Mouse (Mus musculus): ENCODE measurements around the gene Pacrg. TPM values are rescaled to one million over a fixed set of nuclear protein-coding genes. Genes with fewer than 3 reads are reported as not detected.

The Pacrg gene
- polyA plus RNA-seq, 1 experiment from 2014 or later: 10.7 TPM

DNA sequence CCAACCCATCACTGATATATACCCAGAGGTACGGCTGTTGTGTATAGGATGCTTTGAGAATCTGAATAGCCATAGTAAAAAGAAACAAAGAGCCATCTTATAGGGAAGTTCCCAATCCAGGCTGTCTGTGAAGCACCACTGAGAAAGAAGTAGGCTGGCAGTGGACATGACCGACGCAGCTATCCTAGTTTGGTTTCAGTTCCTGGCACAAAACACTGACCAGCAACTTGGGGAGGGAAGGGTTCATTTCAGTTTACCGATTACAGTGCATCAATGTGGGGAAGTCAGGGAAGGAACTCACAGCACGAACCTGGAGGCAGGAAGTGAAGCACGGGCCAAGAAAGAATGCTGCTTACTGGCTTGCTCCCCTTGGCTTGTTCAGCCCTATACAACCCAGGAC is 456.7 kb downstream of the Pacrg start:
- Histone ChIP-seq H3K4me1 (no peaks in the 10 kb centered on the region), H3K4me3 (no peak overlapping the region), H3K9me3 (no peaks in the 10 kb centered on the region), H3K36me3 (replicated peaks) (no peaks in the 10 kb centered on the region), H3K4me2 (no peak overlapping the region), H3K9ac (no peak overlapping the region), H3K27ac (no peak overlapping the region), H3K27me3 (replicated peaks) (no peaks in the 10 kb centered on the region)
- WGBS: 91% methylated on average over 6 of the region's 6 CpGs
- ATAC-seq (replicated peaks): no peak

DNA sequence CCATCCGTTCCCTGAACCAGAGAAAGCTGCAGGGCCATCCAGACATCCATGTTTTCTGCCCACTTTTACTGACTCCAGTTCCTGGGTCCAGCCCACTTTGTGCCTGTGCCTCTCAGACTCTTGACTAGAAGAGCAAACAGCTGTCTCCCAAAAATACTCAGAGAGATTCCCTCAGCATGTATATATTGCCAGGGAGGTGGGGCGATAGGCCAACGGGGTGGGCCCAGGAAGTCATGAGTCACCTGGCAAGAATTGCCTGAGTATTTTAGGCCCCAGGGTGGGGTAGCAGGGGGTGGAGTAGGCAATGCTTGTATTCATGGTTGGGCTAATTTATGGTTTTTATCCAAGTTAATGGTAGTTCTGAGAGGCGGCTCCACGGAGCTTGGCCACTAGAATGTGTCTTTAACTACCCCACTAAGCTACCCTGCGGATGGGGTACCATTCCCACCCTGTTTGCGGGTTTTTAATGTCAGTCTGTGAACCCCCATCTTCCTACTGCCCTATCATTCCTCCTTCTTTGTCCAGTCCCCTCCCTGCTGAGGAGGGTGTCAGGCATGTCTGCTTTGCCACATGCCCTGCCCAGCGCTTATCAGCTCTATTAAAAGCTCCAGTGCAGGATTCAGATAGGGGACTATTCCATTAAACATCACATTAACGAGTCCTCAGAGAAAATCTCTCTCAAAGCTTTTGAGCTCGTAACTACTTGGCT is 461.5 kb downstream of the Pacrg start:
- Histone ChIP-seq H3K9ac (no peak overlapping the region), H3K4me2 (no peak overlapping the region), H3K4me1 (no peaks in the 10 kb centered on the region), H3K9me3 (no peaks in the 10 kb centered on the region), H3K36me3 (replicated peaks) (no peaks in the 10 kb centered on the region), H3K27me3 (replicated peaks) (no peaks in the 10 kb centered on the region), H3K4me3 (no peak overlapping the region), H3K27ac (no peak overlapping the region)
- 78% methylated on average over 10 of the region's 10 CpGs for WGBS
- no peak for ATAC-seq (replicated peaks)

DNA sequence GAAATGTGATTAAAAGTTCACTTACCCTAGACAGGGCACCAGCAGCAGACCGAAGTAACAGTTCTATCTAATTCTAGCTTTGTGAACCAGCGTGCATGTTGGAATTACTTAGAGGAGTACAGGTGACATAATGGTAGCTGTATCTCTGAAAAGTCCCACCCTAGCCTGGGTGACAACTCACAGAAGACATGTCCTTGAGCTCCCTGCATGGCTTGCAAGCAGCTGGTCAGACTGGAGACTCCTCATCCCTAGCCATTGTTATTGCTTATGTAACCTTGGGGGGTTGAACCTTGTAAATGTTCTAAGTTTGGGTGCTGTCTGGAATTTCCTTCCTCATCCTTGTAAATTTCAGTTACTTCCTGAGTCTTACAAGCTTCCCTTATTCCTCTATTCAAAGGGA is 462.5 kb downstream of the Pacrg start:
- Histone ChIP-seq H3K4me3 (no peak overlapping the region), H3K9me3 (no peaks in the 10 kb centered on the region), H3K27me3 (replicated peaks) (no peaks in the 10 kb centered on the region), H3K36me3 (replicated peaks) (no peaks in the 10 kb centered on the region), H3K4me2 (no peak overlapping the region), H3K9ac (no peak overlapping the region), H3K27ac (no peak overlapping the region), H3K4me1 (no peaks in the 10 kb centered on the region)
- WGBS: 87% methylated on average over 2 of the region's 2 CpGs
- no peak for ATAC-seq (replicated peaks)

DNA sequence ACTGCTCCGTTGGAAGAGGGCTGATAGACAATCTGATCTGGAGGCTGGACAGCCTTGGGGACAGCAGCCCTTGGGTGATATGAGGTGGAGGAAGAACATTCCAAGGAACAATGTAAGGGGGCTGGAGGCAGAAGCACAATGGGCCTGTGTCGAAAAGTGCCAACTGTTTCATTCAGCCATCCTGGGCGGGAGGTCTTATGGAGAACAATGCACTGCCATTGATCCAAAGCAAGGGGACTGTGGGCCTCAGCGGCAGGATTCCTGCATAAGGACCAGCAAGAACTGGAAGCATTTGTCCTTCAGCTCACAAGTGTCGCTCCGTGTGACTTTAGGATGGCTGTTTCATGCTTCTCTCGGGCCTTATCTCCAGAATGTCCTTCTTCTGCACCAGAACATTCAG is 465.8 kb downstream of the Pacrg start:
- Histone ChIP-seq H3K9me3 (no peaks in the 10 kb centered on the region), H3K4me1 (0 out of 2 replicates have a peak, but pooled peaks cover 5% of the 10 kb centered on the region), H3K4me3 (no peak overlapping the region), H3K27ac (no peak overlapping the region), H3K36me3 (replicated peaks) (no peaks in the 10 kb centered on the region), H3K27me3 (replicated peaks) (no peaks in the 10 kb centered on the region), H3K4me2 (no peak overlapping the region), H3K9ac (no peak overlapping the region)
- 20% methylated on average over 7 of the region's 7 CpGs for WGBS
- no peak for ATAC-seq (replicated peaks)

DNA sequence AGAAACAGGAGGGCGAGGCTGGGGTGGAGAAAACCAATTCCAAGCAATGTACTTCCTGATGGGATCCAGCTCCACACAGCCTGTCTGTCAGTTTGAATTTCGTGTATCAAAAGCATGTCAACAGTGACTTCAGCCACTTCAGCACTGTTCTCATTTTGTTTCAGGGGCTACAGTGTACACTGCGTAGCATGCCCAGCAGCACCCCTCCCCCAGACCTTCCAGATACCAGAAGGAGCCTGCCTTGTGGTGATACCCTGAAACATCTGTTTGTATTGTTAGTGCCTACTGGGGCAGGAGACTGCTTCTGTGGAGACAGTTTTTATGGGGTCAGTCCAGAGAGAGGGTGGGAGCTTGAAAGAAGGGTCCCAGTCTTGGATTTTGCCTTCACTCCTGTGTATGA is 466.4 kb downstream of the Pacrg start:
- 59% methylated on average over 3 of the region's 3 CpGs for WGBS

DNA sequence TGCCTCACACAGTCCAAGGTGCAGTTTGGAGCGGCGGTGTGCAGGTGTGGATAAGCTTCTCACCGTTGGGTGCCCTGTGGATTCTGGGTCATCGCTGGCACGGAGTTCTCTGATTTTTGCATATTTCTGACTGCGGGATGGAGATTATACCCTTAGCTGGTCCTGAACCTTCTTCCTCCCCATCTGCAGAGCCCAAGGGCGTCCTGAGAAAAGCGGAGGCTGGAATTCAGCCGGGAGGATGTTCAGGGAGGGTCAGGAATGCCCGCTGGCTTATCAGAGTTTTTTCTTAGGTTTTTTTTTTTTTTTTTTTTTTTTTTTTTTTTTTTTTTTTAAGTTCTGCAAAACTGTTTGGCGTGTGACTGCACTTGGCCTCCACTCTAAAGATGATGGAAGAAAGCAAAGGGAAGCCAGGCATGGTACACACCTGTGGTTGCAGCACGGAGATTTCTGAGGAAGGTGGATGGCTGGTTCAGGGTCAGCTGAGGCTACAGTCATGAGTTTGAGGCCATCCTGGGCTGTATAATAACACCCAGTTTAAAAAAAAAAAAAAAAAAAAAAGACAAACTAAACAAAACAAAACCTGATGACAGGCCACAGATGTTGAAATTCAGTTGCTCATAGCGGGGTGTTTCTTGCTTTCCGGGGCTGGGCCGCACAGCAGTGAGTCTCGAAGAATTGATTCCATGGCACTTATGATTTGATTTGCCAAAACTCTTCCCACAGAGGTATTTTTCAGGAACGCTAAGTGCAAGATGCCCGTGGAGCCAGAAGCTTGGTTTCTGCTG is 467.9 kb downstream of the Pacrg start:
- Histone ChIP-seq H3K4me1 (peaks cover 9% of the 10 kb centered on the region; the same call in 1 of the 2 replicates), H3K27me3 (replicated peaks) (no peaks in the 10 kb centered on the region), H3K36me3 (replicated peaks) (no peaks in the 10 kb centered on the region), H3K9ac (no peak overlapping the region), H3K4me3 (no peak overlapping the region), H3K9me3 (no peaks in the 10 kb centered on the region), H3K27ac (no peak overlapping the region), H3K4me2 (no peak overlapping the region)
- no peak for ATAC-seq (replicated peaks)
- 69% methylated on average over 18 of the region's 18 CpGs for WGBS

More for the DNA sequence above, 466.4 kb downstream of the Pacrg start:
- Histone ChIP-seq H3K4me1 (0 out of 2 replicates have a peak, but pooled peaks cover 5% of the 10 kb centered on the region), H3K4me3 (no peak overlapping the region), H3K9me3 (no peaks in the 10 kb centered on the region), H3K4me2 (no peak overlapping the region), H3K36me3 (replicated peaks) (no peaks in the 10 kb centered on the region), H3K9ac (no peak overlapping the region), H3K27me3 (replicated peaks) (no peaks in the 10 kb centered on the region), H3K27ac (no peak overlapping the region)
- no peak for ATAC-seq (replicated peaks)

GRCm38 (mm10) chr17:10371472-10371871 is 468.6 kb downstream of the Pacrg start:
- peaks cover 9% of the 10 kb centered on the region; the same call in 1 of the 2 replicates for H3K4me1 ChIP-seq
- H3K9me3 ChIP-seq: no peaks in the 10 kb centered on the region
- no peak for ATAC-seq (replicated peaks)
- H3K27ac ChIP-seq: no peak overlapping the region
- no peak overlapping the region for H3K9ac ChIP-seq
- H3K27me3 ChIP-seq (replicated peaks): no peaks in the 10 kb centered on the region
- H3K4me3 ChIP-seq: no peak overlapping the region
- 73% methylated on average over 8 of the region's 8 CpGs for WGBS
- no peaks in the 10 kb centered on the region for H3K36me3 ChIP-seq (replicated peaks)
- H3K4me2 ChIP-seq: no peak overlapping the region

DNA sequence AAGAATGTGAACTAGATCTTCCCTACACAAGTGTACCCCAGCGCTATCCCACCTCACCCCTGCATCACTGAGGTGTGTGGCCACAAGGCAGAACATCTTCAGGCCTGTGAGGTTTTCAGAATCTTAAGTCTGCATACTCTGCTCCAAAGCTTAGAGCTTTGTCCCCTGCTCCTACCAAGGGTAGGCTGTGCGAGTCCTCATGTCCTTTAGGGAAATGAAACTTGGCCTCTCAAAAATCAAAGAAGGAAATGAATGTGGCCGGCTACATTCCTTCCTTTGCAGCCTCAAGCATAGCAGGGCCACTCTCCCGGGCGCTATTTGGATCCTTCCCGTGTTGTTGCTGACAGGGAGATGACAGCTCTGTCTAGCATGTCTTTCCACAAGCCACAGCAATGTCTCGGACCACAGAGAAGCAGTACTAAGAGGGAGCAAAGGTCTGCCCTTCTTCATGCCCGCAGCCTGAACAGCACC is 469.4 kb downstream of the Pacrg start:
- Histone ChIP-seq H3K36me3 (replicated peaks) (no peaks in the 10 kb centered on the region), H3K27ac (no peak overlapping the region), H3K9me3 (no peaks in the 10 kb centered on the region), H3K4me3 (no peak overlapping the region), H3K27me3 (replicated peaks) (no peaks in the 10 kb centered on the region), H3K4me1 (peaks cover 9% of the 10 kb centered on the region; the same call in 1 of the 2 replicates), H3K4me2 (no peak overlapping the region), H3K9ac (no peak overlapping the region)
- 64% methylated on average over 8 of the region's 8 CpGs for WGBS
- ATAC-seq (replicated peaks): no peak

- Histone ChIP-seq H3K27ac (no peak overlapping the region), H3K27me3 (replicated peaks) (no peaks in the 10 kb centered on the region), H3K4me2 (no peak overlapping the region), H3K4me3 (no peak overlapping the region), H3K9me3 (no peaks in the 10 kb centered on the region), H3K9ac (no peak overlapping the region), H3K4me1 (peaks cover 9% of the 10 kb centered on the region; the same call in 1 of the 2 replicates), H3K36me3 (replicated peaks) (no peaks in the 10 kb centered on the region)
- 82% methylated on average over 13 of the region's 13 CpGs for WGBS
- ATAC-seq (replicated peaks): no peak
These were observed 470.0 kb downstream of the Pacrg start for GRCm38 (mm10) chr17:10369961-10370659.

GRCm38 (mm10) chr17:10367044-10367443 is 473.1 kb downstream of the Pacrg start:
- no peak overlapping the region for H3K4me2 ChIP-seq
- ATAC-seq (replicated peaks): no peak
- H3K9me3 ChIP-seq: no peaks in the 10 kb centered on the region
- H3K36me3 ChIP-seq (replicated peaks): no peaks in the 10 kb centered on the region
- 92% methylated on average over 5 of the region's 5 CpGs for WGBS
- H3K4me3 ChIP-seq: no peak overlapping the region
- no peak overlapping the region for H3K9ac ChIP-seq
- H3K4me1 ChIP-seq: peaks cover 9% of the 10 kb centered on the region; the same call in 1 of the 2 replicates
- no peaks in the 10 kb centered on the region for H3K27me3 ChIP-seq (replicated peaks)
- H3K27ac ChIP-seq: no peak overlapping the region

GRCm38 (mm10) chr17:10366577-10366976 is 473.5 kb downstream of the Pacrg start:
- Histone ChIP-seq H3K9ac (no peak overlapping the region), H3K27me3 (replicated peaks) (no peaks in the 10 kb centered on the region), H3K4me2 (no peak overlapping the region), H3K4me1 (peaks cover 9% of the 10 kb centered on the region; the same call in 1 of the 2 replicates), H3K4me3 (no peak overlapping the region), H3K9me3 (no peaks in the 10 kb centered on the region), H3K36me3 (replicated peaks) (no peaks in the 10 kb centered on the region), H3K27ac (no peak overlapping the region)
- no peak for ATAC-seq (replicated peaks)
- WGBS: 86% methylated on average over 4 of the region's 4 CpGs
